Mouse (Mus musculus) frontal cortex, postnatal 25 days (tissue): Measurements from ENCODE around the gene Adgrl3.

Experiments
- DNase-seq, 2 experiments: peaks; one replicate each; pipeline ENCODE4 v3.0.0; 2022; ENCODE audit warnings: low spot score in 2 of 2

Adgrl3 gene

GRCm38 (mm10) chr5:81076377-81076776 is 56.4 kb downstream of the Adgrl3 start:
- no peak for DNase-seq

- DNase-seq = no peak
These were observed 57.1 kb downstream of the Adgrl3 start for GRCm38 (mm10) chr5:81077031-81077430.

GRCm38 (mm10) chr5:81077990-81078389 is 58.1 kb downstream of the Adgrl3 start:
- DNase-seq = no peak

GRCm38 (mm10) chr5:81083698-81084360 is 63.9 kb downstream of the Adgrl3 start:
- DNase-seq = no peak

GRCm38 (mm10) chr5:81085152-81085551 is 65.2 kb downstream of the Adgrl3 start:
- no peak for DNase-seq

GRCm38 (mm10) chr5:81088667-81089066 is 68.7 kb downstream of the Adgrl3 start:
- DNase-seq = no peak

- DNase-seq = no peak
These were observed 74.7 kb downstream of the Adgrl3 start for GRCm38 (mm10) chr5:81094618-81095017.

GRCm38 (mm10) chr5:81097131-81097530 is 77.2 kb downstream of the Adgrl3 start:
- no peak for DNase-seq

- DNase-seq = no peak
These were observed 87.5 kb downstream of the Adgrl3 start for GRCm38 (mm10) chr5:81107431-81107830.

GRCm38 (mm10) chr5:81124483-81124882 is 104.5 kb downstream of the Adgrl3 start:
- no peak for DNase-seq

GRCm38 (mm10) chr5:81127639-81128038 is 107.7 kb downstream of the Adgrl3 start:
- DNase-seq = no peak

- DNase-seq = no peak
These were observed 116.5 kb downstream of the Adgrl3 start for GRCm38 (mm10) chr5:81136394-81136793.

GRCm38 (mm10) chr5:81155791-81156190 is 135.9 kb downstream of the Adgrl3 start:
- DNase-seq = no peak

GRCm38 (mm10) chr5:81156281-81156680 is 136.3 kb downstream of the Adgrl3 start:
- DNase-seq = no peak

- DNase-seq = no peak
These were observed 136.9 kb downstream of the Adgrl3 start for GRCm38 (mm10) chr5:81156796-81157195.

- DNase-seq = no peak
These were observed 139.1 kb downstream of the Adgrl3 start for GRCm38 (mm10) chr5:81159013-81159412.

GRCm38 (mm10) chr5:81160431-81160830 is 140.5 kb downstream of the Adgrl3 start:
- no peak for DNase-seq

GRCm38 (mm10) chr5:81188871-81189485 is 169.0 kb downstream of the Adgrl3 start:
- no peak for DNase-seq

GRCm38 (mm10) chr5:81200354-81200753 is 180.4 kb downstream of the Adgrl3 start:
- no peak for DNase-seq

GRCm38 (mm10) chr5:81201885-81202284 is 181.9 kb downstream of the Adgrl3 start:
- DNase-seq = no peak

GRCm38 (mm10) chr5:81218500-81219057 is 198.6 kb downstream of the Adgrl3 start:
- no peak for DNase-seq

GRCm38 (mm10) chr5:81224465-81224864 is 204.5 kb downstream of the Adgrl3 start:
- DNase-seq = no peak

GRCm38 (mm10) chr5:81225486-81225885 is 205.5 kb downstream of the Adgrl3 start:
- no peak for DNase-seq
